Mouse (Mus musculus): ENCODE measurements around the gene Dagla. TPM values are rescaled to one million over a fixed set of nuclear protein-coding genes. Genes with fewer than 3 reads are reported as not detected.

The Dagla gene
- polyA plus RNA-seq, 1 experiment from 2014 or later = 2.5 TPM

- H3K4me1 ChIP-seq = peaks cover 24% of the 10 kb centered on the region
- no peaks in the 10 kb centered on the region for H3K9me3 ChIP-seq
- H3K27ac ChIP-seq = no peak overlapping the region
- no peaks in the 10 kb centered on the region for H3K36me3 ChIP-seq
- no peak overlapping the region for H3K4me3 ChIP-seq
- ATAC-seq (ENCODE audit: low FRiP score, low read depth) = no peak
- 79% methylated on average over 12 of the region's 12 CpGs for WGBS
- H3K9ac ChIP-seq = no peak overlapping the region
- H3K4me2 ChIP-seq (replicated peaks) = no peak overlapping the region
- peaks cover 45% of the 10 kb centered on the region for H3K27me3 ChIP-seq
These were observed 963 bp upstream of the Dagla start for GRCm38 (mm10) chr19:10305640-10306039.

GRCm38 (mm10) chr19:10304395-10304794 lies 282 bp downstream of the Dagla start:
- Histone ChIP-seq H3K4me3 (peak overlapping the region; percentile 72), H3K9ac (peak overlapping the region; percentile 84), H3K27me3 (peaks cover 47% of the 10 kb centered on the region), H3K9me3 (no peaks in the 10 kb centered on the region), H3K4me1 (peaks cover 24% of the 10 kb centered on the region), H3K36me3 (no peaks in the 10 kb centered on the region), H3K27ac (no peak overlapping the region), H3K4me2 (replicated peaks) (peak overlapping the region; percentile 94)
- WGBS = 7% methylated on average over 37 of the region's 37 CpGs
- ATAC-seq (ENCODE audit: low FRiP score, low read depth) = peak; percentile 6; the same call in 1 of the 2 replicates

- 91% methylated on average over 3 of the region's 3 CpGs for WGBS
- peaks cover 20% of the 10 kb centered on the region for H3K4me1 ChIP-seq
These were observed 1.8 kb downstream of the Dagla start for GRCm38 (mm10) chr19:10302852-10303251.

GRCm38 (mm10) chr19:10301866-10302356 lies 2.8 kb downstream of the Dagla start:
- H3K4me1 ChIP-seq = peaks cover 25% of the 10 kb centered on the region
- 74% methylated on average over 4 of the region's 4 CpGs for WGBS
- ATAC-seq (ENCODE audit: low FRiP score, low read depth) = no peak
- no peak overlapping the region for H3K9ac ChIP-seq
- H3K4me2 ChIP-seq (replicated peaks) = no peak overlapping the region
- H3K27me3 ChIP-seq = peaks cover 44% of the 10 kb centered on the region
- H3K36me3 ChIP-seq = no peaks in the 10 kb centered on the region
- H3K4me3 ChIP-seq = no peak overlapping the region
- H3K9me3 ChIP-seq = no peaks in the 10 kb centered on the region
- no peak overlapping the region for H3K27ac ChIP-seq

More at GRCm38 (mm10) chr19:10302852-10303251, 1.8 kb downstream of the Dagla start:
- no peak overlapping the region for H3K4me2 ChIP-seq (replicated peaks)
- no peak for ATAC-seq (ENCODE audit: low FRiP score, low read depth)
- peaks cover 54% of the 10 kb centered on the region for H3K27me3 ChIP-seq
- no peak overlapping the region for H3K27ac ChIP-seq
- H3K36me3 ChIP-seq = no peaks in the 10 kb centered on the region
- H3K4me3 ChIP-seq = no peak overlapping the region
- H3K9ac ChIP-seq = no peak overlapping the region
- no peaks in the 10 kb centered on the region for H3K9me3 ChIP-seq

GRCm38 (mm10) chr19:10301263-10301662 lies 3.4 kb downstream of the Dagla start:
- no peak overlapping the region for H3K4me3 ChIP-seq
- H3K36me3 ChIP-seq = no peaks in the 10 kb centered on the region
- H3K4me2 ChIP-seq (replicated peaks) = no peak overlapping the region
- H3K9me3 ChIP-seq = no peaks in the 10 kb centered on the region
- peaks cover 32% of the 10 kb centered on the region for H3K4me1 ChIP-seq
- WGBS = 75% methylated on average over 11 of the region's 11 CpGs
- no peak overlapping the region for H3K27ac ChIP-seq
- peaks cover 40% of the 10 kb centered on the region for H3K27me3 ChIP-seq
- H3K9ac ChIP-seq = no peak overlapping the region
- ATAC-seq (ENCODE audit: low FRiP score, low read depth) = no peak

GRCm38 (mm10) chr19:10300809-10301208 lies 3.9 kb downstream of the Dagla start:
- Histone ChIP-seq H3K4me1 (peaks cover 36% of the 10 kb centered on the region), H3K36me3 (no peaks in the 10 kb centered on the region), H3K4me2 (replicated peaks) (no peak overlapping the region), H3K4me3 (no peak overlapping the region), H3K27me3 (peaks cover 35% of the 10 kb centered on the region), H3K9me3 (no peaks in the 10 kb centered on the region), H3K27ac (no peak overlapping the region), H3K9ac (no peak overlapping the region)
- WGBS = 79% methylated on average over 4 of the region's 4 CpGs
- ATAC-seq (ENCODE audit: low FRiP score, low read depth) = no peak

- no peak overlapping the region for H3K9ac ChIP-seq
- no peaks in the 10 kb centered on the region for H3K9me3 ChIP-seq
- no peak for ATAC-seq (ENCODE audit: low FRiP score, low read depth)
- peaks cover 45% of the 10 kb centered on the region for H3K4me1 ChIP-seq
- H3K27me3 ChIP-seq = peaks cover 17% of the 10 kb centered on the region
- H3K36me3 ChIP-seq = no peaks in the 10 kb centered on the region
- no peak overlapping the region for H3K4me2 ChIP-seq (replicated peaks)
- no peak overlapping the region for H3K27ac ChIP-seq
- WGBS = 81% methylated on average over 4 of the region's 4 CpGs
- H3K4me3 ChIP-seq = no peak overlapping the region
These were observed 6.4 kb downstream of the Dagla start for GRCm38 (mm10) chr19:10298268-10298667.

GRCm38 (mm10) chr19:10297041-10297503 lies 7.6 kb downstream of the Dagla start:
- peak overlapping the region; percentile 32; the same call in 1 of the 2 replicates for H3K4me2 ChIP-seq (replicated peaks)
- H3K36me3 ChIP-seq = no peaks in the 10 kb centered on the region
- peaks cover 46% of the 10 kb centered on the region for H3K4me1 ChIP-seq
- H3K9me3 ChIP-seq = no peaks in the 10 kb centered on the region
- WGBS = 14% methylated on average over 8 of the region's 8 CpGs
- H3K4me3 ChIP-seq = no peak overlapping the region
- peaks cover 22% of the 10 kb centered on the region; the same call in 1 of the 2 replicates for H3K27me3 ChIP-seq
- peak; percentile 49; the same call in 1 of the 2 replicates for ATAC-seq (ENCODE audit: low FRiP score, low read depth)
- peak overlapping the region; percentile 54 for H3K9ac ChIP-seq
- H3K27ac ChIP-seq = peak overlapping the region; percentile 77

- Histone ChIP-seq H3K9me3 (no peaks in the 10 kb centered on the region), H3K4me3 (no peak overlapping the region), H3K9ac (peak overlapping the region; percentile 26), H3K27ac (peak overlapping the region; percentile 77), H3K36me3 (no peaks in the 10 kb centered on the region), H3K4me2 (replicated peaks) (peak overlapping the region; percentile 55), H3K27me3 (peaks cover 27% of the 10 kb centered on the region; the same call in 1 of the 2 replicates), H3K4me1 (peaks cover 54% of the 10 kb centered on the region)
- ATAC-seq (ENCODE audit: low FRiP score, low read depth) = no peak
- WGBS = 21% methylated on average over 5 of the region's 5 CpGs
These were observed 8.4 kb downstream of the Dagla start for GRCm38 (mm10) chr19:10296306-10296705.

- peak; percentile 63 for ATAC-seq (ENCODE audit: low FRiP score, low read depth)
- 14% methylated on average over 20 of the region's 20 CpGs for WGBS
These were observed 9.8 kb downstream of the Dagla start for GRCm38 (mm10) chr19:10294631-10295562.

GRCm38 (mm10) chr19:10293987-10294386 lies 10.7 kb downstream of the Dagla start:
- peak overlapping the region; percentile 55 for H3K4me2 ChIP-seq (replicated peaks)
- peak overlapping the region; percentile 85 for H3K27ac ChIP-seq
- WGBS = 61% methylated on average over 5 of the region's 5 CpGs
- 0 out of 2 replicates have a peak overlapping the region, but pooled peaks have one; percentile 35 for H3K9ac ChIP-seq
- H3K4me3 ChIP-seq = no peak overlapping the region
- no peaks in the 10 kb centered on the region for H3K36me3 ChIP-seq
- ATAC-seq (ENCODE audit: low FRiP score, low read depth) = no peak
- peaks cover 34% of the 10 kb centered on the region; the same call in 1 of the 2 replicates for H3K27me3 ChIP-seq
- no peaks in the 10 kb centered on the region for H3K9me3 ChIP-seq
- H3K4me1 ChIP-seq = peaks cover 64% of the 10 kb centered on the region

More at GRCm38 (mm10) chr19:10294631-10295562, 9.8 kb downstream of the Dagla start:
- Histone ChIP-seq H3K27ac (peak overlapping the region; percentile 85), H3K27me3 (peaks cover 37% of the 10 kb centered on the region; the same call in 1 of the 2 replicates), H3K4me1 (peaks cover 61% of the 10 kb centered on the region), H3K4me2 (replicated peaks) (peak overlapping the region; percentile 55), H3K4me3 (peak overlapping the region; percentile 14; the same call in 1 of the 2 replicates), H3K9me3 (no peaks in the 10 kb centered on the region), H3K36me3 (no peaks in the 10 kb centered on the region), H3K9ac (peak overlapping the region; percentile 35; the same call in 1 of the 2 replicates)

- Histone ChIP-seq H3K4me1 (peaks cover 54% of the 10 kb centered on the region), H3K27ac (no peak overlapping the region), H3K27me3 (peaks cover 33% of the 10 kb centered on the region), H3K9me3 (no peaks in the 10 kb centered on the region), H3K4me3 (no peak overlapping the region), H3K4me2 (replicated peaks) (no peak overlapping the region), H3K36me3 (no peaks in the 10 kb centered on the region), H3K9ac (no peak overlapping the region)
- no peak for ATAC-seq (ENCODE audit: low FRiP score, low read depth)
- WGBS = 59% methylated on average over 9 of the region's 9 CpGs
These were observed 12.7 kb downstream of the Dagla start for GRCm38 (mm10) chr19:10291896-10292490.

Measured in limb, embryonic 13.5 days (tissue).